Mouse (Mus musculus) CH12.LX (cell line): ENCODE data around the gene Dyrk3. TPM values are rescaled to one million over a fixed set of nuclear protein-coding genes. Genes with fewer than 3 reads are reported as not detected.

Source experiments
- DNase-seq: peaks from one replicate; pipeline ENCODE4 v3.0.0-alpha.2; 2013; ENCODE audit errors: extremely low read depth
- H3K27ac ChIP-seq: 2 replicates; pipeline ENCODE4 v1.5.1; 2012; ENCODE audit warnings: low read depth, mild to moderate bottlenecking, control low read depth, moderate library complexity; ENCODE audit not compliant: insufficient read depth
- H3K27me3 ChIP-seq: replicated peaks from 2 replicates; pipeline ENCODE3; 2012; ENCODE audit warnings: inconsistent platforms
- H3K36me3 ChIP-seq, 2 experiments: replicated peaks in 1 of 2; 2 replicates each; pipeline versions ENCODE3 to v1.6.1; 2012; ENCODE audit warnings: inconsistent platforms in 1 of 2, low read length in 1 of 2, mild to moderate bottlenecking in 1 of 2, mixed read lengths in 1 of 2, moderate library complexity in 1 of 2; ENCODE audit not compliant: control insufficient read depth in 1 of 2, insufficient read depth in 1 of 2
- H3K4me1 ChIP-seq, 2 experiments: 2 replicates each; pipeline ENCODE4 v1.6.1; 2012; ENCODE audit warnings: inconsistent platforms in 1 of 2, moderate library complexity in 1 of 2; ENCODE audit not compliant: insufficient read depth in 2 of 2, control insufficient read depth in 1 of 2
- H3K4me2 ChIP-seq: 2 replicates; pipeline ENCODE4 v1.6.1; 2012; ENCODE audit warnings: low read depth, mild to moderate bottlenecking, control low read depth; ENCODE audit not compliant: poor library complexity, insufficient read depth, severe bottlenecking
- H3K4me3 ChIP-seq, 3 experiments: fragments of 150-350 bp in 1 of 3; sonication (generic) in 1 of 3; replicated peaks in 1 of 3; 2 replicates each; pipeline versions ENCODE3 to v1.5.1; 2011 to 2012; ENCODE audit warnings: low read depth in 2 of 3, low read length in 2 of 3, mild to moderate bottlenecking in 2 of 3, moderate library complexity in 2 of 3, control low read depth in 1 of 3, improper control_type of control experiment in 1 of 3, inconsistent platforms in 1 of 3, mixed read lengths in 1 of 3; ENCODE audit not compliant: poor library complexity in 1 of 3
- H3K79me2 ChIP-seq: replicated peaks from 2 replicates; pipeline ENCODE4 v1.6.1; 2012; ENCODE audit warnings: mild to moderate bottlenecking, moderate library complexity; ENCODE audit not compliant: control insufficient read depth, poor library complexity, insufficient read depth, severe bottlenecking; ENCODE audit errors: extremely low read depth
- H3K9ac ChIP-seq: 2 replicates; pipeline ENCODE4 v1.6.1; 2012; ENCODE audit warnings: low read depth, mild to moderate bottlenecking, control low read depth, moderate library complexity; ENCODE audit not compliant: insufficient read depth
- H3K9me3 ChIP-seq: replicated peaks from 2 replicates; pipeline ENCODE3; 2012; ENCODE audit warnings: low read length, inconsistent platforms, mixed read lengths
- CHD1 ChIP-seq: IDR thresholded peaks from 2 replicates; pipeline ENCODE4 v1.6.1; 2012; ENCODE audit warnings: low read depth, low read length, improper control_type of control experiment, inconsistent platforms
- ELF1 ChIP-seq: IDR thresholded peaks from 2 replicates; pipeline ENCODE4 v1.6.1; 2014; ENCODE audit warnings: low read depth, mild to moderate bottlenecking, inconsistent platforms, low read length, improper control_type of control experiment
- EP300 ChIP-seq: IDR thresholded peaks from 2 replicates; pipeline ENCODE4 v1.6.1; 2011; ENCODE audit warnings: low read length, improper control_type of control experiment
- ETS1 ChIP-seq: conservative IDR thresholded peaks from 2 replicates; pipeline ENCODE4 v1.6.1; 2012; ENCODE audit warnings: low read depth, mild to moderate bottlenecking, inconsistent platforms, low read length, improper control_type of control experiment, moderate library complexity
- HCFC1 ChIP-seq: IDR thresholded peaks from 2 replicates; pipeline ENCODE4 v1.6.1; 2012; ENCODE audit warnings: low read depth, mild to moderate bottlenecking, inconsistent platforms, low read length, improper control_type of control experiment
- JUN ChIP-seq: IDR thresholded peaks from 2 replicates; pipeline ENCODE4 v1.6.1; 2011; ENCODE audit warnings: low read depth, mild to moderate bottlenecking, low read length, improper control_type of control experiment, moderate library complexity; ENCODE audit not compliant: insufficient read depth
- JUND ChIP-seq: conservative IDR thresholded peaks from 2 replicates; pipeline ENCODE4 v1.6.1; 2011; ENCODE audit warnings: low read depth, low read length, improper control_type of control experiment
- KAT2A ChIP-seq: IDR thresholded peaks from 2 replicates; pipeline ENCODE4 v1.6.1; 2012; ENCODE audit warnings: low read length, improper control_type of control experiment, inconsistent platforms; ENCODE audit not compliant: insufficient replicate concordance
- MAFK ChIP-seq: IDR thresholded peaks from 2 replicates; pipeline ENCODE4 v1.6.1; 2011; ENCODE audit warnings: low read length, improper control_type of control experiment; ENCODE audit not compliant: insufficient replicate concordance
- MAX ChIP-seq: IDR thresholded peaks from 2 replicates; pipeline ENCODE4 v1.6.1; 2011; ENCODE audit warnings: low read length, improper control_type of control experiment
- NELFE ChIP-seq: IDR thresholded peaks from 2 replicates; pipeline ENCODE4 v1.6.1; 2011; ENCODE audit warnings: low read depth, low read length, improper control_type of control experiment
- PAX5 ChIP-seq: IDR thresholded peaks from 2 replicates; pipeline ENCODE4 v1.6.1; 2012; ENCODE audit warnings: low read length, inconsistent platforms, mixed read lengths
- POLR2A ChIP-seq: IDR thresholded peaks from 2 replicates; pipeline ENCODE4 v1.6.1; 2011; ENCODE audit warnings: low read depth, mild to moderate bottlenecking, improper control_type of control experiment, low read length
- POLR2AphosphoS2 ChIP-seq: IDR thresholded peaks from 2 replicates; pipeline ENCODE4 v1.6.1; 2011; ENCODE audit warnings: low read depth, low read length, improper control_type of control experiment
- RAD21 ChIP-seq: IDR thresholded peaks from 2 replicates; pipeline ENCODE4 v1.6.1; 2011; ENCODE audit warnings: low read depth, mild to moderate bottlenecking, low read length, improper control_type of control experiment, moderate library complexity
- TBP ChIP-seq: conservative IDR thresholded peaks from 2 replicates; pipeline ENCODE4 v1.6.1; 2011; ENCODE audit warnings: low read depth, low read length, improper control_type of control experiment
- USF2 ChIP-seq: conservative IDR thresholded peaks from 2 replicates; pipeline ENCODE4 v1.6.1; 2011; ENCODE audit warnings: low read depth, low read length, improper control_type of control experiment
- ZC3H11A ChIP-seq: IDR thresholded peaks from 2 replicates; pipeline ENCODE4 v1.6.1; 2012; ENCODE audit warnings: low read depth, mild to moderate bottlenecking, inconsistent platforms, low read length, improper control_type of control experiment
- ZMIZ1 ChIP-seq: IDR thresholded peaks from 2 replicates; pipeline ENCODE4 v1.6.1; 2012; ENCODE audit warnings: low read depth, mild to moderate bottlenecking, inconsistent platforms, low read length, improper control_type of control experiment
- dilution Hi-C: fragments of 300-500 bp; cut with MboI; formaldehyde crosslinking; loops from 2 replicates; pipeline ENCODE4 v1.14.3; 2020; ENCODE audit warnings: low sequenced_read_pairs; ENCODE audit not compliant: extremely low pct_unique_long_range_greater_than_20kb, extremely low pct_ligation_motif_present
- in situ Hi-C: fragments of 300-500 bp; cut with MboI; formaldehyde crosslinking; loops from 3 replicates; pipeline ENCODE4 v1.14.3; 2019; ENCODE audit warnings: low sequenced_read_pairs, low pct_ligation_motif_present, low pct_unique_long_range_greater_than_20kb, mixed read lengths
- polyA plus RNA-seq: library from polyadenylated mRNA; unstranded; fragments of >175 nt; gene quantifications from 2 replicates; pipeline ENCODE4 v1.2.1, GENCODE M21; 2012; ENCODE audit warnings: low read depth; ENCODE audit not compliant: insufficient read length
- total RNA-seq, 2 experiments: library from RNA; depleted of rRNA; stranded (reverse); fragments of 300-350 nt in 1 of 2; fragments of >200 nt in 1 of 2; gene quantifications; 2 replicates each; pipeline ENCODE4 v1.2.3; 2012 to 2014

Dyrk3 gene
- total and polyA plus RNA-seq, 3 experiments, result 6.4 to 10.1 (median 8.2) TPM

DNA sequence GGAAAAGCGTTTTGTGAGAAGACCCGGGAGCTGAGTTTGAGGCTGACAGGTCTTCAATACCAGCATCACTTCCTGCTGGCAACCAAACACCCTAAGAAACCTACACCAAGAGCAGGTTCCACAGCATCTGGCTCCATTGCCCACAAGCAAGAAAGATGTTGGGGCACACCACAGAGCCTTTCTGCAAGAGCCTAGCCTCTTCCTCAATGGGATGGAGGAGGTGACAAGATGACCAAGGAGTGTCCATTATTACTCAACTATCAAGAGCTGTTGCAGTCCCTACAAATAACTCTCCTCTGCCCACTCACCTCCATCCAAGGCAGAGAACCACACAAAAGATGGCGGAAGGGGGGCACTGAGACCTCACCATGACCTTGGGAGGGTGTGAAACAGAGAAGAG, 46.0 kb downstream of the Dyrk3 start:
- in situ Hi-C loops (no loop called here), dilution Hi-C loops (no loop called here)
- H3K4me3 ChIP-seq, result no peak overlapping the region
- H3K4me2 ChIP-seq, result no peak overlapping the region
- no peak for TF ChIP-seq TBP
- no peak for TF ChIP-seq MAX
- no peaks in the 10 kb centered on the region for H3K9me3 ChIP-seq
- H3K9ac ChIP-seq, result no peak overlapping the region
- no peak overlapping the region for H3K27ac ChIP-seq
- DNase-seq, result no peak
- peaks cover 44% of the 10 kb centered on the region for H3K79me2 ChIP-seq
- peaks cover 0 to 36% of the 10 kb centered on the region in 2 experiments for H3K36me3 ChIP-seq
- H3K27me3 ChIP-seq, result no peaks in the 10 kb centered on the region
- peaks cover 19 to 61% of the 10 kb centered on the region in 2 experiments for H3K4me1 ChIP-seq

DNA sequence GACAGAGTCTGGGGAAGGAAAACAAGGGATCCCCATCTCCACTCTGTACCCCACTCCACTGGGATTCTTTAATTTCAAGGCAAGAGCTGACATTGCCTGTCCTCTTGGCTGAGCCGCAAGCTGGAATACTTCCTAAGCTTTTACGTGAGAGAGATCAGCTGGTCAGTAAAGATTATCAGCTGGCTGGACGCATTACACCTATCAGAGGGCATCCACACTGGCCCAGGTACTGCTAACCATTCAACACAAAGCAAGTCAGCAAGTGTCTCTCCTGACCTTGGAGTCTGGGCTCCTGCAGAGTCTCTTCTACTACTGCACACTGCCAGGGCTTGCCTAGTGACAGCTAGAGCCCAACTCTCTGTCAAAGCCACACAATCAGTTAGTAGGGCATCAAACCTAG, 46.7 kb downstream of the Dyrk3 start:
- H3K4me1 ChIP-seq, result peaks cover 22 to 68% of the 10 kb centered on the region in 2 experiments
- no peaks in the 10 kb centered on the region for H3K9me3 ChIP-seq
- no peak for DNase-seq
- H3K4me2 ChIP-seq, result no peak overlapping the region
- no peak overlapping the region for H3K4me3 ChIP-seq
- H3K27ac ChIP-seq, result no peak overlapping the region
- H3K27me3 ChIP-seq, result no peaks in the 10 kb centered on the region
- no peak for TF ChIP-seq JUND
- no peak for TF ChIP-seq MAX
- TF ChIP-seq JUN, result no peak
- no peak for TF ChIP-seq HCFC1
- no peak for TF ChIP-seq ETS1
- TF ChIP-seq NELFE, result no peak
- TF ChIP-seq POLR2AphosphoS2, result no peak
- no peak for TF ChIP-seq RAD21
- TF ChIP-seq TBP, result no peak
- no peak for TF ChIP-seq POLR2A
- TF ChIP-seq USF2, result no peak
- no peak for TF ChIP-seq MAFK
- no peak for TF ChIP-seq EP300
- no peak for TF ChIP-seq KAT2A
- H3K9ac ChIP-seq, result no peak overlapping the region
- peaks cover 37% of the 10 kb centered on the region for H3K79me2 ChIP-seq
- in situ Hi-C loops, result no loop called here
- dilution Hi-C loops, result no loop called here
- H3K36me3 ChIP-seq, result peaks cover 0 to 36% of the 10 kb centered on the region in 2 experiments

DNA sequence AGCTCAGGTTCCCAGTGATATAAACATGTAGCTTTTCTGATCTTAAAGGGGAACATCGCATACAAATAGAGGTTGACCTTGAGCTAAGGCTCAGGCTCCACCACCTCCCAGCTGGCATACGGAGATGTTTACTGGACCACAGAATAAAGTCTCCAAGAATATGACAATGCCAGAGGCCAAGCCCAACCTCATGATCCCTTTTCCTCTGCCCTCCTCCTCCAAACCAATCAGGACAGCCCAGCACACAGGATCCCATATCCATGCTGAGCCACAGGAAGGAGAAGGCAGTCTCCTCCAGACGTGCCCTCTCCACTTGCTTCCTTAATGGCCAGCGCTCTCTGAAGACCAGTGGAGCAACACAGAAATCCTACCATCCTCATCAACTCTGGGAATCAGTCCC, 47.3 kb downstream of the Dyrk3 start:
- Histone ChIP-seq H3K9ac (no peak overlapping the region), H3K4me3 (no peak overlapping the region), H3K9me3 (no peaks in the 10 kb centered on the region), H3K36me3 (peaks cover 0 to 36% of the 10 kb centered on the region in 2 experiments), H3K4me2 (no peak overlapping the region), H3K27me3 (no peaks in the 10 kb centered on the region), H3K79me2 (peaks cover 34% of the 10 kb centered on the region), H3K4me1 (peaks cover 22 to 71% of the 10 kb centered on the region in 2 experiments), H3K27ac (no peak overlapping the region)
- dilution Hi-C loops (no loop called here), in situ Hi-C loops (no loop called here)
- no peak for TF ChIP-seq ELF1
- TF ChIP-seq PAX5, result no peak
- TF ChIP-seq ZMIZ1, result no peak
- no peak for TF ChIP-seq CHD1
- no peak for TF ChIP-seq USF2
- TF ChIP-seq EP300, result no peak
- no peak for TF ChIP-seq ZC3H11A
- DNase-seq, result no peak
